Mouse (Mus musculus): ENCODE measurements around the gene Fam83e.

The Fam83e gene

DNA sequence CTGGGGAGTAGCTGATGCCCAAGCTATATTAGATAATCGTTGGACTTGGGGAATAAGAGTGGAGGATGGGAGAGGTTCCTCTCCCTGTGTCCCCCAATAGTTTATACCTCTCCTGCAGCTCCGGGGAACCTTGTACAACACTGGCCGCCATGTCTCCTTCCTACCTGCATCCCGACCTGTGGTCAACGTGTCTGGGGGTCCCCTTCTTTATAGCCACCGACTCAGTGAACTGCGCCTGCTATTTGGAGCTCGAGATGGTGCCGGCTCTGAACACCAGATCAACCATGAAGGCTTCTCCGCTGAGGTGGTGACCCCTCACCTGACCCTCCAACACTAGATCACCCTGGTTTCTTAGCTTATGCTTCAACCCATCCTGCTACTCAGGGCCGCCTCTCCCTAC, 18.7 kb upstream of the Fam83e start:
- no peak for DNase-seq

DNA sequence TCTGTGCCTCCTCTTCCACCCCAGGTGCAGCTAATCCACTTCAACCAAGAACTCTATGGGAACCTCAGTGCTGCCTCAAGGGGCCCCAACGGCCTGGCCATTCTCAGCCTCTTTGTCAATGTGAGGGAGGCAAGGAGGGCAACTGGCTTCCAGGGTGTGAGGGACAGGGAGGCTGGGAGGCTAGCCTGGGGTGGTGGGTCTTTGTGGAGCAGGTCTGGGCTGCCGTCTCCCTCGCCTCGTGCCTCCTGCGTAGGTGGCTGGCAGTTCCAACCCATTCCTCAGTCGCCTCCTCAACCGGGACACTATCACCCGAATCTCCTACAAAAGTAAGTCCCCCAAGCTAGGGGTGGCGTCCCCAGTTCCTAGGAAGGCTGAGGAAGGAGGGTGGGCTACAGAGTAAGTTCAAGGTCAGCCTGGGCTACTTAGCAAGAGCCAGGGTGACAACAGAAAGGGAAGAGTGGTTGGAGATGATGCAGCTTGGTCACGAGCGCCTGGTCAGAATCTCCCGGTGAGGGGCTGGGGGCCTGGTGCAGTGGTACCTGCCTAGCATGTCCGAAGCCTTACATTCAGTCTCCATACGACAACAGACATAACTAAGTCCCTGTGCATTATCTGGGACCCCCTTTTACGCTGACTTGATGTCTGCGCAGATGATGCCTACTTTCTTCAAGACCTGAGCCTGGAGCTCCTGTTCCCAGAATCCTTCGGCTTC, 18.0 kb upstream of the Fam83e start:
- no peak for DNase-seq

DNA sequence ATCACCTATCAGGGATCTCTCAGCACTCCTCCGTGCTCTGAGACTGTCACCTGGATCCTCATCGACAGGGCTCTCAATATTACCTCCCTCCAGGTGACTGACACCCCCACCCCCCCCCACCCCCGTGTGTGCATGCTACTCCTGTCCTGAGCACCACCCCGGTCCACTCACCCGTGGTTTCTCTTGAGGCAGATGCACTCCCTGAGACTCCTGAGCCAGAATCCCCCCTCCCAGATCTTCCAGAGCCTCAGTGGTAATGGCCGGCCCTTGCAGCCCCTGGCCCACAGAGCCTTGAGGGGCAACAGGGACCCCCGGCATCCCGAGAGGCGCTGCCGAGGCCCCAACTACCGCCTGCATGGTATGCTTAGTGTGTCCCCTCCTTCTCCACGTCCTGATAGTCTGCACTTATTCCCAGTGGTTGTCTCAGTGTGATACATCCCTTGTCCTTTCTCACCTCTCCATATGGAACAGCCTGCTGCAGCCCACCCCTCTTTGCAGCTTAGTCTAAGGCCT, 17.4 kb upstream of the Fam83e start:
- no peak for DNase-seq

DNA sequence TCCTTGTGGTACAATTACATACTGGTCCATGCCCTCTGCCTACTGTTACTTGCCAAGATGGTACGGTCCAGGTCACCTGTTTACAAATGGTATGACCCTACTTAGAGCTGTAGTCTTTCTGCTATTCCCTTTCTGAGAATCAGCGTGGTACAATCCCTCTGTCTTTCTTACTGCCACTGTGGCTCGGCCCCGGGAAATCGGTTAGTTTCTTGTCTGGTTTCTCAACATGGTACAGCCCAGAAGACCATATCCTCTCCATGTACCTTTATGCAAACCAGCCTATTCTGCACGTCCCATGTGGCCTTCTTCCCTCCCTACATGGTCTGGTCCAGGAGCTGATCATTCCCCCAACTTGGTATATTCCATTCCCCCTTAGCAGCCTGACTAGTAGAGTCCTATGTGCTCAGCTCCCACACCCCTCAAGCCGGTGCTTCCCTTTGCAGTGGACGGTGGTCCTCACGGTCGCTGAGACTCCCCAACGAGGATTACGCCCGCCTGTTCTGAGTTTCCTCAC, 16.9 kb upstream of the Fam83e start:
- peak in 1 of 2 experiments; percentile 51 for DNase-seq

DNA sequence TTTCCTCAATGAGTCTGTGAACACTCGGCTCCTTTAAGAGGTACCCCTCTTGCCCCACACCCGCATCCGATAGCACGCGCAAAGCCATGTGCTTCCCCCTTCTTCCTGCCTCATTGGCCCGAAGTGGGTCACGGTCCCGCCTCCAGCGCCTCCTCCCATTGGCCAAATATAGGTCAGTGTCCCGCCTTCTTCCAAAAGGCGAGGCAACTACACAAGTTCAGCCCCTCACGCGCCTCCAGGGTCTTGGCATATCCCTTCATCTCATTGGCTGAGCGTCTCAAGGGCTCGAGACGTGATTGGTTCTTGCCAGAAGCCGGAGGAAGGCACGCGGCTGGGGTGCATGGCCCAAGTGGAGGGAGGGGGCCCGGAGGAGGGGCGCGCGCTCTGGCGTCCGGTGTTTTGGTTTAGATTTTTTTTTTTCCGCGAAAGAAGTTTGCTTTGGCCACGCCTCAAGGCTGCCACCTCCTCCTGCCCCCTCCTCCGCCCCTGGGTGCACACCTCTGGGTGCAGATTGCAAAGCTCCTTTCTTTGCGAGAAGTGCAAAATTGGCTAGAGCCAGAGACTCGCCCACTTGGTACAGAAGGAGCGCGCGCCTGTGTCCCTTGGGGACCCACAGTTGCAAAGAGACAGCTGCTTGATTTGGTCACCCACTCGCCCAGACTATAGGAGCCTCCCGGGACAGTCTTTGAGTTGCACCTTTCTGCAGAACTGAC, 16.1 kb upstream of the Fam83e start, which contains the start of gene Dbp:
TSS of gene Dbp (plus strand) at position 359 of the 713 bp plus-strand sequence.
- peak; percentile 93 to 98 for DNase-seq

DNA sequence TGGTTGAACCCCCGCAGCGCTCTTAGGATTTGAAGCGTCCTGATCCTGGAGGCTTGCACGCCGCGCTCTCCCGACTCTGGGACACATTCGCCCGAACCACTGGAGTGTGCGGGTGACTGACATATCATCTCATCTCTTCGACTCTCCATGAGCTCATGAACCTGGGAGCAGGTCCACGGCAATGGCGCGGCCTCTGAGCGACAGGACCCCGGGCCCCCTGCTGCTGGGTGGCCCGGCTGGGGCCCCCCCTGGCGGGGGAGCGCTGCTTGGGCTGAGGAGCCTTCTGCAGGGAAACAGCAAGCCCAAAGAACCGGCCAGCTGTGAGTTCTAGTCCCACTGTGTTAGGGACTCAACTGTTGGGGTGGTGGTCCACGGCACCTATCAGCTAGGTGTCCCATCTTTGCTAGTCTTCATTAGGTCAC, 15.6 kb upstream of the Fam83e start:
- no peak for DNase-seq

DNA sequence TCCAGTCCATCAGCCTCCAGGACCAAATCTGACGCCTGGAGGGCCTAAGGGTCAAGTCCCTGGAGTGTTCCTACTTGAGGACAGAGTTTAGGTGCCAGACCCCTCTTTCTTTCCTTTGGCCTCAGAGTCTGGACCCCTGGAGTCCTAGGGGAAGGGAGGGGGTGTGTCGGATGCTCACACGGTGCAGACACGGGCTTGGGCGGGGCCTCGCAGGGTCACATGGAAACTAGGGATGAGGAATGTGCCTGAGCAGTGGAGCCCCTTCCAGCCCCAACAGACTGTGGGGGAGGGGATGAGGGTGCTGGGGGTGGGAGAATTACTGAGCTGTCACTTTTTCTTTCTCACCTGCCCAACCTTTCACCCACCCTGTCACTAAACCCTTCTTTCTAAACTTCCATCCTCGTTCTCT, 15.1 kb upstream of the Fam83e start:
- peak in 1 of 2 experiments; percentile 56 for DNase-seq

DNA sequence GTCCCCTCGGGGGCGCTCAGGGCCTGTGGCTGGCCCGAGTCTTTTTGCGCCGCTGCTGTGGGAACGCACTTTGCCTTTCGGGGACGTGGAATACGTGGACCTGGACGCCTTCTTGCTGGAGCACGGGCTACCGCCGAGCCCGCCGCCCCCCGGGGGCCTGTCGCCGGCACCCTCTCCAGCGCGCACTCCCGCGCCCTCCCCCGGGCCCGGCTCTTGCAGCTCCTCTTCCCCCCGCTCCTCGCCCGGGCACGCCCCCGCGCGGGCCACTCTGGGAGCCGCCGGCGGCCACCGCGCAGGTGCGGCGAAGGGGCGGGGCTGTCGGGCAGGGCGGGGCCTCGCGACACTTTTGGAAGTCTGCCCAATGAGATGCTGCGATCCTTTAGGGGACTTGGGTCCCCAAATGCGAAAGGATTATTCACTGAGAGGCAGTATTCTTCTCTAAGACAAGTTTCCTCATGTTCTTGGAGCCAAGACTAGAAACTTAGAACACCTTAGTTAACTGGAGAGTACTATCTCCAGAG, 14.2 kb upstream of the Fam83e start:
- peak; percentile 85 to 88 for DNase-seq

DNA sequence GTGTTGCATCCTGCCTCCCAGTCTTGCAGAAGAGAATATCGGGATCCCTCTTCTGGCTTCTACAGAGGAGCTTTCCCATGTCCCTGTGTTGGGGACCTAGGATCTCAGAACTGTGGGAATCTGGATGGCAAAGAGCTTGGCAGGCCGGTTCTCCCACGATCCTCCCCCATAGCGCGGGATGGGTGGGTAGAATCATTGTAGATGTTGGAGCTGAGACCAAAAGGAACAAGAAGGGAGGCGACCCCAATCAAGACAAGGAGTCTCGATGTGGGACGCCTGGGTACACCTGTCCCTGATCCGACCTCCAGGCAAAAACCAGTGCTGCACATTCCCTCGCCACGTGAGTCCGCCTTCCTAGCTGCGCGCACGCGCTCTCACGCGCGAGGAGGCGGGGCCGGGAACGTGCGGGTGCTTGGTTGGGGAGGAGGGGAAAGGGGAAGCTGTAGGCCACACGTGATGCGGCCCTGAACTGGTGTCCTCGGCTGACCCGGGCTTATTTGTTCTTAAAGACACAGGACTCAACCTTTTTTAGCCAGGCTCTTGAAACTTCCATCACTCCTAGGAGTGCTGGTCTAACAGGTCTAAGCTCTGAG, 13.5 kb upstream of the Fam83e start:
- DNase-seq, result peak; percentile 91 to 92

DNA sequence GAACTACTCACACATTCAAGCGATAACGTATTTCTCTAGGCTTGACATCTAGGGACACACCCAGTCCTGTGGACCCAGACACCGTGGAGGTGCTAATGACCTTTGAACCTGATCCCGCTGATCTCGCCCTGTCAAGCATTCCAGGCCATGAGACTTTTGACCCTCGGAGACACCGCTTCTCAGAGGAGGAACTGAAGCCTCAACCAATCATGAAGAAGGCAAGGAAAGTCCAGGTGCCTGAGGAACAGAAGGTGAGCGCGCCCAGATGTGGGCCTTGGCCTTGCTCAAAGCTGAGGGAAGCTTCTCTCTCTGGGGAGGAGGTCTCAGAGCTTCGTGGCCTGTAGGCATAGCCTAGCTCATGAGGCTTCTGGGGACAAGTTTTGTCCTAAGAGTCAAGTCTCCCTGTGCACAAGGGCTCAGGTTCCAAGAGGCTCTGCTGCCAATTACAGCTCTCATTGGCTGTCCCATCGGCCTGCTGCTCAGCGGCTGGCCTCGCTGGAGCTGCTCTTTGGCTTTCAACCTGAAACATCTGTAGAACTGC, 12.7 kb upstream of the Fam83e start:
- DNase-seq, result peak in 1 of 2 experiments; percentile 25

DNA sequence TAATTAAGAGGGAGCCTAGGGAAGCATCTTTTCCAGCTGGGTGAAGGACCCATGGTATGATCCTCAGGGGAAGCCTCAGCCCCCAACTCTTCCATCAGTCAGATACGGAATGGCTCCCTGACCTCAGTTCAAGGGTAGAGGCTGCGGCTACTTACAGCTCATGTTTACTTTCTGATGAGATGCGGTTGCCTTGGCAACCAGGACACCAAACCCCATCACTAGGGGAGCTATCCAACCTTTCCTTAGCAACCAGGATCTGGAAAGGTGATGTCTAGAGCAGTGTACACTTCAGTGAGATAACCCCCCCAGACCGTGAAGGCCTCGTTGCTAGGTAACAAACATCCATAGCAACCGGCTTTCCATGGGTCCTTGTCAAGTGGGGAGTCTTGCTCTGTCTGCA, 12.0 kb upstream of the Fam83e start:
- no peak for DNase-seq

DNA sequence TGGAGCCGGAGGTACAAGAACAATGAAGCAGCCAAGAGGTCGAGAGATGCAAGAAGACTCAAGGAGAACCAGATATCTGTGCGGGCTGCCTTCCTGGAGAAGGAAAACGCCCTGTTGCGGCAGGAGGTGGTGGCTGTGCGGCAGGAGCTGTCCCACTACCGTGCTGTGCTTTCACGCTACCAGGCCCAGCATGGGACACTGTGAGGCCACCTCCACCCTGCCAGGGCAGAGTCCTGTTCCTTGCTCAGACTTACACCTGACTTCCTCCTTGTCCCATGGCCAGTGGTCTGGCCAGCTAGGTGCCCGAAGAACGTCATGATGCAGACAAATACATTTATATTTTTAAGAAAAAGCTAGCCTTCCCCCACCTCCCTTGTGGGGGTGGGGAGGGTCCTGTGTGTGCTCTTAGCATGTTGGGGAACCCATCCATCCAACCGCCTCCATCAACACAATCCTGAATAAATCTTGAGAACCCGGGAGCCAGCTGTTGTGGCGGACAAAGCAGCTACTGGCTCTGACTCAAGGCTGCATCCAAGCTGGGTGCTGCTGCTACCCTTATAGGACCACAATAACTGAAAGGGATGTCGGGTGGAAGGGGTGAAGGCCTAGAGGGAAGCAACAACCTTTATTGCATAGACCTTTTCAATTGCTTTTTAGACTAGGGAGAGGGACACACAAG, 11.2 kb upstream of the Fam83e start:
- no peak for DNase-seq

DNA sequence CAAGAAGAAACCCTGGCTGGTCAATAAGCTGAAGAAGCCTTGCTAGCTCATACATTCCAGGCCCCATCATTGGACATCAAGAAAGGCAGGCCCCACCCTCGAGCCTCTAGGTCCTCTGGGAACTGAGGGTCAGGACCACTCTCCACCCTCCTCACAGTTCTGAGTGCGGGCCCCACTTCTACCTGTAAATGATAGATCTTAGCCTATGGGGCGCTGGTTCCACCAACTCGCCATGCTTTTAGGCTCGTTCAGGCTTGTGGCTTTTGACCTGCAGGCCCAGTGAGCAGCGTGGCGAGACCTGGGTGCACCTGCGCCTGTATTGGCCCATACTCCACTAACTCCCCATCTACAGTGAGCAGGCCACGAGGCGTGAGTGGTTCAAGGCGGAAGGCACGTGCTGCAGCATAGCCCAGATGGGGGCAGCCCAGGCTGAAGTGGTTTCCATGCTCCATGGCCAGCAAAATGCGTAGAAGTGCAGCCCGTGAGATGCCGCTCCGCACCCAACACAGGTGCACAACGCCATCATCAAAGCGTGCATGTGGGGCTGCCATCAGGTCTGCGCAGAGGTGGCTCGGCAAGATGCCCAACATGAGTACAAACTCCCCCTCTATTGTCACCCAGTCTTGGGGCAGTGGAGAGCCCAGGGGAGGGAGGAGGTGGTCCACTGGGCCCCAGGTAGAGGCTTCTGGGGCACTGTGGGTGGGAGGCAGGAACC, 10.4 kb upstream of the Fam83e start:
- no peak for DNase-seq

DNA sequence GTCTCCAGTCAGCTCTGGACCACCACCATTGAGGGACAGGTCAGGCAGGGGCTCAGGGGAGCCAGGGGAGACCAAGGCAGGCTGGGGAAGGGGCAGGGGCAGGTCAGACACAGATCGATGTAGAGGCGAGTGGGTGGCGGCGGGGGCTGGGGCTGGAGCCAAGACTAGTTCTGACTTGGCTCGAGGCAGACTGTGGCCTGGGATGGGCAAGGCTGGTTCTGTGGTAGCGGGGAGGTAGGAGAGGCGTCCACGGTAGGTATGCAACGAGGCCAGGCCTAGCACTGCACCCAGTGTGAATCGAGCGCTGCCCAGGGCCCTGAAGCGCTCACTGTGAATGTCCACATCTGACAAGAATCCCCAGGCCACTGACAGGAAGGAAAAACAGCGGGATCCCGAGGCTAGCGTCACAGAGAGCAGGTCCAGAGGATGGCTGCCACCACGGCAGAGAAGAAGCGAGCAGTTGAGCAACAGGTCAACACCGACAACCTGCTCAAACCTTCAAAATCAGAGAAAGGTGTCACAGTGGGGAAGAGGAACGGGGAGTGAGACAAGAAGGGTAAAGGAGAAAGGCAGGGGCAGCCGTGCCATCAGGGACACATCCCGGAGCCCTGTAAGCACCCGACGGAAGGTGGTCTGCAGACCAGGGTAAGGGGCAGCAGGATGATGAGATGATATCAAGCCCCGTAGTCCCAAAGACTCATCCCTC, 9.5 kb upstream of the Fam83e start:
- no peak for DNase-seq

DNA sequence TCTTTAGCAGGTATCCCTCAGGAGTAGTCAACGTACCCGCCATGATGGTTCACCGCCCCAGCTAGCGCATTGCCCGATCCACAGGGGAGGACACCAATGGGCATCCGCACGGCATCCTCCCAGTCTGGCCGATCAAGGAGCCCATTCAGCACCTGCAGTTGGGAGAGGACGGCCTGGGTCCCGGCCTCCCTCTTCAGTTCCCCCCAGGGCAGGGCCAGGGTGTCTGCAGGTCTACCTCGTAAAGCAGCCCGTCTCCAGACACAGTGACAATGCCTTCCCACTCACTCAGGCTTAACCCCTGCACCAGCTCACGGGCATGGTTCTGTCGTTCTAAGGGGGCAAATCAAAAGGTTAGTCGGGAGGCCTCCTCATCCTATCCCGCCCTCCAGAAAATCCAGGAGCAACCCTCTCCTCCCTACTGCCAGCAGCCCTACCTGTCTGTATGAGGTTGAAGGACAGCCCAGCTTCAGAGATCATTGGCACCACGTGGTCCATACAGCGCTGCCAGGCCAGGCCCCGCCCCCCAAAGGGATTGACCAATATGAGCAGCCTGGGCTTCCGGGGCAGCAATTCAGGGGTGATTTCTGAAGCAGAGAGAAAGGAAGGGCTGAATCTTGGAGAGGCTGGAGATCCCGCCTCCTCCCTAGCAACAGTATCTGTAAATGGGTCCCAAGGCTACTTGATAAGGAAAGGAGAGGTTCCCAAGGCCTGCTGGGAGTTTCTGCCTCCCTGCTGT, 8.8 kb upstream of the Fam83e start:
- no peak for DNase-seq

DNA sequence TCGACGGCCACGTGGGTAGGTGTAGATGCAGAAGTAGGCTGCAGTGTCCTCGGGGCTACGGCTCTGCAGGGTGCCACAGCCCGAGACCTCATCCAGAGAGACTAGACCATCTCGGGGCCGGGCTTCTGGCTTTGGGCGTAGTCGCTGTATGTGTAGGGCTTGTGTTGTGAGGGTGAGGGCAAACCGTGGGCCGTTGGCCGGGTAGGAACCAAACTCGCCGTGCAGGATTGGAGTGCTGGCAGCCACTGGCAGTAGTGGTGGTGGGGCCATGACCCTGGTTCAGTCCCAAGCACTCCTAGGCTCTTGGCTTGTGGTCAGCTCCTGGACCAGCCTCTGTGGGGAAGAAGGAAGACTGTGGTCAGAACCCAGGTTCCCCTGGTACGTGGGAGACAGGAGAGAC, 7.6 kb upstream of the Fam83e start:
- DNase-seq, result no peak

DNA sequence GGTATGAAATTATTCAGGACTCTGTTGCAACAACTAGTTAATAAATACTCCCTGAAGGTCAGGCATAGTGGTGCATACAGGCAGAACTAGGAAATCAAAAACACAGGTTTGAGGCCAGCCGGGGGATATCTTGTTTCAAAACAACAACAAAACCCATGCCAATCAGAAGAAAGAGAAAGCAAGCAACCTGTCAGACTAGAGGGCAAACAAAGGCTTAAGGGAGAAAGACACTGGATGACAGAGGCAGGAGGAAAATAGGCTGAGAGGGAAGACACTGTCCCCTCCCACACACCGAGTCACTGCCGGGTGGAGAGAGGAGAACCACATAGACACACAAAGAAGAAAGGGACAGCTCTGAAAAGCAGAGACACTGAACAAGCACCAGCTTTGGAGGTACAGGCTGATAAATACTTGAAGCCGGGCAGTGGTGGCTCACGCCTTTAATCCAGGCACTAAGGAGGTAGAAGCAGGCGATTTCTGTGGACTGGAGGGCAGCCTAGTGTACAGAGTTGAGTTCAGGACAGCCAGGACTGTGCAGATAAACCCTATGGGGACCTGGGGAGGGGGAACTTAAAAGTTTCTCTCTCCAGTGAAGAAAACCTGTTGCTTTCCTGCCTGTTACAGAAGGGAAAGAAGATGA, 7.0 kb upstream of the Fam83e start:
- no peak for DNase-seq

DNA sequence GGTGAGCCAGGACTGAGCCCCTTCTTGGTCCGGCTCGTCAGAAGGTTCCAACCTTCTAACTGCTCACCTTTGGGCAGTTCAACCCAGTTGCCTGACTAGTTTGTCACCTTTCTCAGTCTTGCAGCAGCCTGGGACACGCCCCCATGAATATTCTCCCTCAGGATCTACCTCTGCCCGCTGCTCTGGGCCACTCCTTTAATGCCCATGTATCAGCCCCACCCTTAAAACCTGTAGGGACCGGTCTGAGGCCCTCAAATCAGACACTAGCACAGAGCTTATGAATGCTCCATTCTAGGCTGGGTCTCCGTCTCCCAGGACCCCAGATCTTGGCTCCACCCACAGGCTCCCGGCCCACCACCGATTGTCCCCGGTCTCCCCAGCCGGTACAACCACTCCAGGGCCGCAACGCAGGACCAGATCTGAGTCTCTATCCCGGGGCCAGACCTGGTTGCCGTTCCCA, 6.4 kb upstream of the Fam83e start:
- DNase-seq, result no peak

DNA sequence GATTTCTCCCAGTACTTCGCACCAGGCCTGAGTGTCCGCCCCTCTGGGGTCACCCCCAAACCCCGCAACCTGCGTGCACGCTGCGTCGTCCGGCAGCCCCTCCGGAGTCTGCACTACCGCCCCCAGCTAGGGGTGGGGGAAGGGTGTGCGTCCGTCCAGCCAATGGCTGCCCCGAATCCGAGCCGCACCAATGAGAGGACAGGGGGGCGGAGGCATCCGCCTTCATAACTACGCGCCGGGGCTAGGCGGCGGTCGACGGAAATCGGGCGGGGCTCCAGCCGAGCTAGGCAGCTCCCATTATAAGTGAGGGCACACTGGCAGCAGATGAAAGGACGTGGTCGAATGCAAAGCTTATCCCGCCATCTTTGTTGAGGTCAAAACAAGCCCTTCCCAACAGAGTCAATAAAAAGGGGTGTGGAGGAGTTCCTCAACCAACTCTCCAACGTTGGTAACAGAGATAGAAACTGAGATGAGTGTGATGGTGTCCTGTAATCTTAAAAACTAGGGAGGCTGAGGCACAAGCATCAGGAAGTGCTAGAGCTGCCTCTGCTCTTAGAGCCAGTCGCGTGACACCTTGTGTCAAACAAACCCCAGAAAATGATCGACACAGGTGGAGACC, 5.8 kb upstream of the Fam83e start, which contains the start of gene Rpl18:
TSS of gene Rpl18 (plus strand) at position 368 of the 619 bp plus-strand sequence.
- peak; percentile 91 to 96 for DNase-seq
